Mouse (Mus musculus) T-cell, adult 2 months (primary cell): ENCODE data around the gene Tmem167.
"Not testable (repeated sequence)": the region's sequence is repeated elsewhere in the genome, so short reads cannot be mapped to it uniquely, and the experiment has no call there.

Source experiments
- DNase-seq: peaks from one replicate; pipeline ENCODE4 v3.0.0; 2022; ENCODE audit warnings: low spot score

Tmem167 gene

DNA sequence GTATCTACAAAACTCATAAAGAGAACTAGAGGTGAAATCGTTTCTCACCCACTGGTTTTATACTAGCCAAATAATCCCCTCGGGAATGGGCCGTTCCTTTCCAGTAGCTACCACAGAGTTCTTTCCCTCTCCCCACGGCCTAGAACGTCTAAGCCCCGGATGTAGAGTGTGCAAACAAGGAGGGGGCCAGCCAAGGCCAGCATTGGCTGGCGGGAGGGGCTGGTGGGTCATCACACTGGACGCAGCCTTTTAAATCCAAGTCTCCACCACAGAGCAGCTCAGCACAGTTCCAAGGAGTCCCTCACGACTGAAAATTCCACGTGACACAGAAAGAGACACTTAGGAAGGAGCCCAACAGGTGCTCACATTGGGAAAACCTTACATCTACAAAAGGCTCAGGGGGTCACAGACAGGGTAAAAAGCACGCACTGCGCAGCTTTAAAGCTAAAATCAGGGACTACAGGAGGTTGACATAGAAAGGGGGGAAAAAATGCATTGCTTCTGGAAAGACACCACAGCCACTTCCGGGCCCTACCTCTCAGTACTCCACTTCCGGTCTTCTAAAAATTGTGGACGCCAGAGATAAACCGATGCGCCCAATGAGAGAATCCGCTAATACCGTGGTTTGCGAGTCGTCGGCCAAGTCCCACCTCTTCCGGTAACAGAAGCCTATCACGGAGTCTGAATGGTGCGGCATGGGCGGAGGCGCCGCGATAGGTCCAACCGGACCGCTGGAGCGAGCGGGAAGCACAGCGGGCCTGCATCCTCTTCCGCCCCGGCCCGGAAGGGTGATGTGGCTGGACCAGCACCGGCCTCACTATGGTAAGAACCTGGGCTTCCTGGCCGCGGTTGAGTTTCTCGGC, at the start of gene Tmem167, which contains the start of gene Xrcc4:
Gene Tmem167 (plus strand): TSS at position 162 of the 863 bp plus-strand sequence.
Gene Xrcc4 (minus strand): TSS at position 647 of the 863 bp plus-strand sequence.
- peak; percentile 91 for DNase-seq

DNA sequence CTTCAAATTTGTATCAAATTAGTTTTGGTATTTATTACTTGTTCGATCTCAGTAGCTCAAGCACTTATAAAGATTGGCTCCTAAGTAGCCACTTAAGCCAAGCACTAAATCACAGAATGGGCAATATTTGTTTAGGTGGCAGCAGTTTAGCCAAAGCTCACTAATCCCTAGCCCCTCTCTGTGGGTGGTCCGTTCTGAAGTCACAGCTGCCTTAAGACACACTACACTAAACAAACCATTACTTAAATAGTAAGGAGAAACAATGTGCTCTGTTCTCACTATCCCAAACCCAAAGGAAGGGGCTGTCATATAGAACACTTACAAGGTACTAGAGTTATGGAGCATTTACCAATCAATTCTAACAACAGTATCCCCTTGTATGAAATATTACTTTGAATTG, 49.3 kb upstream of the Tmem167 start:
- no peak for DNase-seq

- DNase-seq: no peak
These were observed 37.2 kb upstream of the Tmem167 start for GRCm38 (mm10) chr13:90051735-90052134.

- no peak for DNase-seq
These were observed 36.5 kb upstream of the Tmem167 start for GRCm38 (mm10) chr13:90052408-90052807.

- no peak for DNase-seq
These were observed 27.0 kb upstream of the Tmem167 start for GRCm38 (mm10) chr13:90061877-90062276.

- DNase-seq: no peak
These were observed 881 bp downstream of the Tmem167 start for GRCm38 (mm10) chr13:90089825-90090183.

GRCm38 (mm10) chr13:90101514-90101913, 12.6 kb downstream of the Tmem167 start:
- no peak for DNase-seq

DNA sequence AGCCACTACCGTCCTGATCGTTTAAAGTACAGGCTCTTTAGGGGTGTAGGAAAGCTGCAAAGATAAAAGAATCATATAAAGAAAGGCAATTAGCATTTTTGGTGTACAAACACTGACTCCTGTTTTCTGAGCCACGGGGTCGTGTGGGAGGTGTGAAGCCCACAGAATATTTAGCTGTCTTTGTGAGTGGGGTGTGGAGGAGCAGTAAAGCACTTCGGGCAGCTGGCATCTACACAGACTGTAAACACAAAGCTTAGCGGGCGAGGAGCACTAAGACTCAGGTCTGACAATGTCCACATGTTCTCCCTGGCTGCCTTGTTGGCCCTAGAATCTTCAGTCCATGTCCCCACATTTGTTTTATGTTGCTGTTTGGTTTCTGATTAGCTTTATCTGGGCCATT, 17.2 kb downstream of the Tmem167 start:
- DNase-seq: no peak

- not testable (repeated sequence) for DNase-seq
These were observed 19.8 kb downstream of the Tmem167 start for GRCm38 (mm10) chr13:90108746-90109145.

- no peak for DNase-seq
These were observed 22.8 kb downstream of the Tmem167 start for GRCm38 (mm10) chr13:90111681-90112080.

DNA sequence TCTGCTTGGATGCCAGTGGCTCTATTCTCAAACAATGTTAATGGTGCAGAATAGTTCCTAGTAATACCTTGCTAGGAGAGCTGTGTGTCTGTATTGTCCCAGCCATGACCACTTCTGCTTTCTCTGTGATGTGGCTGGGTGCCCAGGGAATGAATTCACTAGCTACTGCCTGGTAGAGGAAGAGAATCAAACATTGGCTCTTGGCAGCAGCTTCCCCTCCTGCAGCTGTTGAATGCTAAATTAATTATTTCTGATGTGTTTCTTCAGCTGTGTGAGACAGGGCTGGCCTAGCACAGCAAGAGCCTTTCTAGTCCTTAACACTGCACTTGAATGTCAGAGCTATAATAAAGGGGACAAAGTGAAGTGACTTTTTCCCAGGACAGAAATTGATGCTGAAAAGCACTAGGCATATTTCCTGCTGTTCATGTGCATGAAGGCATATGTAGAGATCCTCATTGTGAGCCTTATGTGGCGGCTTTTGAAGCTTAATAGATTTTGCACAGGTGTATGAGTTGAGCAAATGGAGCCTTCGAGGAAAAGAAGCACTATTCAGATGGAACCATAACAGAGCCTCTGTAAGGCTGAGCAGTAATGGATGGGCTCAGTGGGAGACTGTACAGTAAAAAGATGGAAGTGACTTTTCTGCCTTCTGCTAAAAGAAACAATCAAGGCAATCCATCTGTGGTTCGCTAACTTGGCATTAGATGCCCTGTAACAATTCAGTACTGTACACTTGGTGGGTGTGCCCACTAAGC, 47.4 kb downstream of the Tmem167 start:
- DNase-seq: no peak

GRCm38 (mm10) chr13:90141681-90142080, 52.8 kb downstream of the Tmem167 start:
- DNase-seq: no peak

DNA sequence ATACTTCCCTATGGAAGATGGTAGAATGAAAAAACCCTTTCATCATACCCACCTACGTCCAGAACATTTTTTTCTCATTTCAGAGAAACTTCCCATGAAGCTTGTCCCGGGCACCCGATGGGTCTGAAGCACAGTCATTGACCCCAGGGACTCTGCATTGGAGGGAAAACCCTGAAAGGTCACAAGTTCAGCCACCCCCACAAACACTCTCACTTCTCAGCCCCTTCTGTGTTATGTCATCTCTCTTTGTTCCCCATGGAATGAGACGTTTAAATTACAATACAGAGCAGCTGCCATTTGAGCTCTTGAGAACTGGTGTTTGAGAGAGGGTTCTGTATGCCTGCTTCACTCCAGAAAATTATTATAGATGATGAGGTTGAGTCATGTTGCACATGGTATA, 54.3 kb downstream of the Tmem167 start:
- no peak for DNase-seq

DNA sequence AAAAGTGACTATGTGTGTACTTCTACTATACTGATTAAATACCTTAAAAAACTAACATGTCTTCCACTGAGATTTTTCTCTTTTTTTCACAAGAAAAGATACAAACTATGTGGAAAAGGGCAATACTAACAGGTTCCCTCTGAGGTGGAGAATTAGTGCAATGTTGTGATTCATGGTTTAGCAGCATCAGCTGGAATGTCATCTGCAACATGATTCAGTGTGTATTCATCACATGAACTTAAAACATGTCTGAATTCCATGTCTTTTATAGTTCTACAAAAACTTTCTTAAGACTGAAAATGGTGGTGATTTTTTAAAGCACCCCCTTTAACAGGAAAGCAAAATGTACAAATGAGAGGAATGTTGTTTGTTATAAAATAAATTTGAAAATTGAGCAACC, 63.0 kb downstream of the Tmem167 start:
- no peak for DNase-seq

- DNase-seq: no peak
These were observed 63.8 kb downstream of the Tmem167 start for GRCm38 (mm10) chr13:90152536-90153273.

DNA sequence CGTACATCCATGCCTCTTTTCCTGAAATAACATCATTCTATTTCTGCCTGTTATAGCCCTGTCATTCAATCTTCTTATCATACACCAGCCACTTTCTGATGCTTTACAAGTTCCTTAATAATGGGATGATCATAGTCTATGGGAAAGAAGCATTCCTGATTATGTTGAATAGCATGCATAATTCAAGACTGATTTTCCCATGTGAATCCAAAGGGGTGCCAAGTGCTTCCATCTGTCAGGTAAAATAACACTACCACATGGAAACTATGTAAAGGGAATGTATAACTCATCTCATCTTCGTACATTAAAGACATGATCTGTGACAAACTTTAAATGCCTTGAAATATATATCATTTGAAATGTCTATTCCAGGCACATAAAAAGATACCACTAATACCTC, 75.2 kb downstream of the Tmem167 start:
- DNase-seq: no peak

DNA sequence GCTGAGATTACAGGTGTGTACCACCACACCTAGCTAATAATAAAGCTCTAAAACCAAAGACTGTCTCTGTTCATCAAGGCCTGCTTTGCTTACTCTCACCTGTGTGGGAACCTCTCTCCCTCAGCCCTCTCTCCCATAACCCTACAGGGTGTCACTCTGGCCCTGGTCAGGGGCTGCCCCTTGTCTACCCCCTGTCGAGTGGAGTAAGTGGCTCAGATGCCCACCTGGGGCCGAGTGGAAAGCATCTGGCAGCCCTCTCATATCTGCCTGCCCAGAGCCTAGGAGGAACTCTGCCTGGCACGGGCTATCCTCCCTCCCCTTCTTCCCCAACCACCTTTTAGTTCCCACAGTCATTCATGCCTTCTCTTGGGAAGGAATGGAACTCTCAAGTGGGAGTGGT, 78.1 kb downstream of the Tmem167 start:
- no peak for DNase-seq

GRCm38 (mm10) chr13:90170100-90170781, 81.3 kb downstream of the Tmem167 start:
- no peak for DNase-seq

DNA sequence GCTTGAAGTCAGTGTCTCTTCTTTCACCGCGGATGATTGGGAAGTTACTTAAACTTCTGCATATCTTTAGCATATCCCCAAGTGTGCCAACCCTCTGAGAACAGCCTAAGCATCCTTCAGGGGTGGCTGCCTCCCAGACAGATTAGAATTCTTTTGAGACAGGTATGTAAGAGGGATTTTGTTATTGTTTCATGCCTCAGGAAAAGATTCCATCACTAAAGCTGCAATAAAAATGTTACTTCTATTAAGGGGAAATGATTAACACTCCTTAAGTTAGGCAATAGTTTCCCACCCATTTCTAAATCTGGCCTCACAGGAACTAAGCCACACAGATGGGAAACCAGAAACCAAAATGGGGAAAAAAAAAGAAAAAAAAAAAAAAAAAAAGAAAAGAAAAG, 81.9 kb downstream of the Tmem167 start:
- no peak for DNase-seq

DNA sequence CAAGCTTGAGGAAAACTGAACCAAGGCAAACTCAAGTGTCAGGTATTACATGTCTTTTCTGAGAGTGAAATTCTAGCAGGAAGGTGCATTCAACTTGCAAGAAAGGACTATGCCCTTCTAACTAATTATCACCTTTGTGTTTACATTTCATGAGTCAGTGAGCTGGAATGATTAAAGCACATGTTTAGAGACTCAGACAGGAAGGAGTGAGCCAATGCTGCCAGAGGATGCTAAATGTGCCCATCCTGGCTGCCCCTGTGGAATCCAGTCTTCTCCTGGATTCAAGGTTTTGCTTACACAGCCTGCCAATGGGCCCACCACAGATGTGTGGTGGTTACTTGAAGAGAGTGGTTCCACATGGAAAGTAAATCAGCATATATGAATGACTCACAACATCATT, 82.5 kb downstream of the Tmem167 start:
- DNase-seq: no peak

DNA sequence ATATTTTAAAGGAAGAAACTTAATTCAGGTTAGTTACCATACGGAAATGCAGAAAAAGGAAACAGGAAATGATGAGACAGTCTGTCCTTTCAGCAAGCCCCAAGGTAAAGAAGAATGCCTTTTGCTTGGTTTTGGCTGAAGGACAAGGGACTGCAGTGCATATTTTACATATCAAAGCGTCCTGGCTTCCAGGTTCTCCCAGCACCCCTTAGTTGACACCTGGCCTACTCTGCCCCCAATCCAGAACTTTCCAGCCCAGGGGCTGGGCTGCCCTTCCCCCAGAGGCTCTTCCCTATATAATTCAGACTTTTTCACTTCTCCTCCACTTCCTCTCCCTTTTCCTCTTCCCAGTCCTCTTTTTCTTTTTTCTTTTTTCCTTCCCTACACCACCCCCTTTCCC, 86.7 kb downstream of the Tmem167 start:
- DNase-seq: no peak

DNA sequence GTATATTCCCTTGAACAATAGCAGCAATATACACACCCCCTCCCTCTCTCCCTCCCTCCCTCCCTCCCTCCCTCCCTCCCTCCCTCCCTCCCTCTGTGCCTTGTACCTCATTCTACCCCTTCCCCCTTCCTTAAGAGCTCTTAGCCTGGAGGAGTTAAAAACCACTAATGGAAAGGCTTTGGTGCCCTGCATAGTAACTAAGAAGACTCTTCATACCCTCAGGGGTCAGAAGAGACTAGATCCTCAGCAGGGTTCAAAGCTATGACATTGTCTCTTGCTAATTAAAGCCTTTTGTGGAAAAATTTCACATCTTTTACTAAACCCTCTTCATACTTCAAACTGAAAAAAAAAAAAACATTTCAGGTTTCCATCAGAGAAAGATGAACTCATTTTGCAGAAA, 93.3 kb downstream of the Tmem167 start:
- no peak for DNase-seq
